Comparison of ENCODE assay signal across 31 mouse cellular contexts in the genomic region with DNA sequence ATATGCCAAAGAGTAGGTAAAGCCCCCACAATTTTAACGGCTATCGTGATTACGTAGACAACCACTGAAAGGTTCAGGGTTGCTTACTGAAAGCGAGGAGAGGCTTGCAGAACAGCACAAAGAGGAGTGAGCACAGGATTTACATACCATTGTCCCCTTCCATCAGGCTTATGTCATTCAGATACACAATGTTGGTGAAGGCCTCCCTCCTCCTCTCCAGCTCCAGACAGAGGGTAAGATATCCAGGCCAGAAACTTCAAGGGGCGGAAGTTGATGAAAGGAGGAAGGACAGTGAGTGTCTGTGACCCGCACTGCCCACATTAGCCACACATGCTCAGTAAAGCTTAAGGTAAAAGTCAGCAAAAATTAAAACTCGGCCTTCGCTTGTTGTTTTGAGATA. TPM values are rescaled to one million over a fixed set of nuclear protein-coding genes. Genes with fewer than 3 reads are reported as not detected.
DNase-seq lines count a peak whose midpoint lies in the region; ATAC-seq and TF ChIP-seq lines count a peak whose summit lies in the region.
"Had no signal": no experiment of that assay in that cellular context is flagged by ENCODE, and none has a peak within 500 bp of the region (broad histone marks: within the 10 kb centered on the region; RNA-seq: fewer than 3 reads in every experiment).

No protein-coding gene starts in this region.

- no peaks in the 10 kb centered on the region for H3K27me3 ChIP-seq in midbrain, embryonic 14.5 days (ENCODE audit: control insufficient read depth, insufficient read depth, low read length)
- no peaks in the 10 kb centered on the region for H3K27me3 ChIP-seq in midbrain, embryonic 10.5 days (ENCODE audit: low read depth, poor library complexity, severe bottlenecking)
- H3K27me3 ChIP-seq in ES-Bruce4 (ENCODE audit: control insufficient read depth, insufficient read depth, low read length, poor library complexity, severe bottlenecking), result no peaks in the 10 kb centered on the region
- H3K27me3 ChIP-seq: CH12.LX, Patski had no signal

- H3K36me3 ChIP-seq in midbrain, embryonic 14.5 days (ENCODE audit: control insufficient read depth, insufficient read depth, low read length), result peaks cover 96% of the 10 kb centered on the region
- peaks cover 94% of the 10 kb centered on the region for H3K36me3 ChIP-seq in midbrain, embryonic 10.5 days
- H3K36me3 ChIP-seq in ES-Bruce4 (ENCODE audit: control insufficient read depth, insufficient read depth, low read length, poor library complexity, severe bottlenecking), result 0 out of 2 replicates have a peak, but pooled peaks cover 2% of the 10 kb centered on the region

- DNase-seq in midbrain, embryonic 14.5 days, result peak; percentile 1
- DNase-seq in midbrain, embryonic 10.5 days (ENCODE audit: low spot score), result no peak
- DNase-seq in ES-CJ7 (ENCODE audit: low read depth, low spot score) (peak; percentile 81), R1 (ENCODE audit: low read depth, low spot score) (peak; percentile 75)
- no peak for DNase-seq in yolk sac, embryonic 10.5 days (ENCODE audit: low spot score)
- DNase-seq in thymus, postnatal 14 days, result no peak
- DNase-seq: adrenal gland, adult 2 months; adrenal gland, adult 8-10 months; adrenal gland, postnatal 10 days; adrenal gland, postnatal 14 days; adrenal gland, postnatal 25 days; adrenal gland, postnatal 36 days; B cell, adult 2 months; cerebellum, adult 11 months; cerebellum, adult 11-12 months; cerebellum, adult 18-20 months; cerebellum, adult 2 months; cerebellum, adult 8-10 months had no signal

- no peak for ATAC-seq in midbrain, embryonic 14.5 days (ENCODE audit: low FRiP score, low TSS enrichment)
- ATAC-seq in erythroblast, adult 5-6 weeks (replicated peaks; ENCODE audit: low FRiP score, poor library complexity, severe bottlenecking), result no peak
- ATAC-seq: activated CD4-positive, CD25-positive, alpha-beta regulatory T cell, adult 4 months; CD4-positive, CD25-positive, alpha-beta regulatory T cell, adult 4 months; Patski had no signal

- H3K4me2 ChIP-seq in midbrain, embryonic 14.5 days (ENCODE audit: low read length), result no peak overlapping the region

- WGBS in midbrain, embryonic 14.5 days, result 53% methylated on average over 8 of the region's 8 CpGs
- WGBS in midbrain, embryonic 10.5 days, result 80% methylated on average over 8 of the region's 8 CpGs

- TF ChIP-seq POLR2A in ES-Bruce4 (IDR thresholded peaks at IDR 0.05; ENCODE audit: insufficient read depth, low read length), result no peak

- TF ChIP-seq EP300 in ES-Bruce4 (IDR thresholded peaks at IDR 0.05; ENCODE audit: insufficient read depth, low read depth, low read length), result peak; percentile 57; the same call in 1 of the 2 replicates

- H3K4me3 ChIP-seq in midbrain, embryonic 14.5 days (replicated peaks; ENCODE audit: low read depth, low read length), result no peak overlapping the region
- H3K4me3 ChIP-seq in midbrain, embryonic 10.5 days, result no peak overlapping the region
- no peak overlapping the region for H3K4me3 ChIP-seq in ES-Bruce4 (ENCODE audit: low read depth, low read length)

- H3K27ac ChIP-seq in midbrain, embryonic 14.5 days (replicated peaks; ENCODE audit: low read depth, low read length), result no peak overlapping the region
- no peak overlapping the region for H3K27ac ChIP-seq in midbrain, embryonic 10.5 days (replicated peaks)
- H3K27ac ChIP-seq in ES-Bruce4 (ENCODE audit: insufficient read depth, low read length), result peak overlapping the region; percentile 82

- no peaks in the 10 kb centered on the region for H3K4me1 ChIP-seq in midbrain, embryonic 14.5 days (ENCODE audit: control insufficient read depth, insufficient read depth, low read length)
- peaks cover 5% of the 10 kb centered on the region; the same call in 1 of the 2 replicates for H3K4me1 ChIP-seq in midbrain, embryonic 10.5 days
- H3K4me1 ChIP-seq in ES-Bruce4 (ENCODE audit: control insufficient read depth, insufficient read depth, low read length), result peaks cover 17% of the 10 kb centered on the region

- no peak overlapping the region for H3K9ac ChIP-seq in midbrain, embryonic 14.5 days (replicated peaks; ENCODE audit: low read length)
- peak overlapping the region; percentile 41; the same call in 1 of the 2 replicates for H3K9ac ChIP-seq in ES-Bruce4 (ENCODE audit: low read depth, poor library complexity, severe bottlenecking)

- TF ChIP-seq CTCF in ES-Bruce4 (IDR thresholded peaks at IDR 0.05; ENCODE audit: low read depth, low read length), result no peak

- no peaks in the 10 kb centered on the region for H3K9me3 ChIP-seq in midbrain, embryonic 14.5 days (ENCODE audit: control insufficient read depth, low read length)
- no peaks in the 10 kb centered on the region for H3K9me3 ChIP-seq in midbrain, embryonic 10.5 days (replicated peaks)
- H3K9me3 ChIP-seq in ES-Bruce4 (replicated peaks; ENCODE audit: control insufficient read depth, insufficient read depth, low read length, poor library complexity, severe bottlenecking), result no peaks in the 10 kb centered on the region
- H3K9me3 ChIP-seq: G1E had no signal

RNA-seq across cellular contexts. Expression of a gene that starts 13.1 kb away (rescaled TPM):
- not detected in 2 replicates for polyA plus RNA-seq in midbrain, embryonic 14.5 days (2014; fragmentation: Nextera tagmentation; extraction: Ambion mirVana)
- polyA plus RNA-seq in midbrain, embryonic 10.5 days (2016; fragmentation: Nextera tagmentation; extraction: Ambion mirVana), result 0.19 TPM in 1 of 2 replicates, not detected in the other
- polyA plus RNA-seq in ES-Bruce4 (2011; ENCODE audit: insufficient read depth, insufficient read length, low read depth, missing spikeins), result not detected in 2 replicates
- total RNA-seq in erythroblast, adult 5-6 weeks (2015; ENCODE audit: low replicate concordance), result not detected in 2 replicates
- total RNA-seq in erythroblast, adult 5-6 weeks (2017; ENCODE audit: low replicate concordance), result not detected in 2 replicates
- total RNA-seq: adrenal gland, adult 18-20 months; adrenal gland, adult 2 months; adrenal gland, adult 8-10 months; adrenal gland, postnatal 10 days; adrenal gland, postnatal 25 days; adrenal gland, postnatal 4 days; CH12.LX; ES-E14; G1E; MEL had no signal
- polyA plus RNA-seq: adrenal gland, adult 2 months; brain, embryonic 14.5 days; CD4-positive, CD25-positive, alpha-beta regulatory T cell, adult 4 months; cerebellum, adult 2 months; G1E had no signal

RNA-seq across cellular contexts. Expression of a gene that starts 21.9 kb away (rescaled TPM):
- polyA plus RNA-seq in midbrain, embryonic 14.5 days (2014; fragmentation: Nextera tagmentation; extraction: Ambion mirVana), result not detected in 2 replicates
- polyA plus RNA-seq in midbrain, embryonic 10.5 days (2016; fragmentation: Nextera tagmentation; extraction: Ambion mirVana), result 0.21 TPM in 1 of 2 replicates, not detected in the other
- not detected in 2 replicates for polyA plus RNA-seq in ES-Bruce4 (2011; ENCODE audit: insufficient read depth, insufficient read length, low read depth, missing spikeins)
- total RNA-seq in erythroblast, adult 5-6 weeks (2015; ENCODE audit: low replicate concordance), result not detected in 2 replicates
- not detected in 2 replicates for total RNA-seq in erythroblast, adult 5-6 weeks (2017; ENCODE audit: low replicate concordance)
- total RNA-seq: adrenal gland, adult 18-20 months; adrenal gland, adult 2 months; adrenal gland, adult 8-10 months; adrenal gland, postnatal 25 days; adrenal gland, postnatal 4 days; CH12.LX; ES-E14; G1E; MEL had no signal
- polyA plus RNA-seq: adrenal gland, adult 2 months; C2C12; CD4-positive, CD25-positive, alpha-beta regulatory T cell, adult 4 months; G1E; Patski had no signal

RNA-seq across cellular contexts. Expression of a gene that starts 31.2 kb away (rescaled TPM):
- polyA plus RNA-seq in midbrain, embryonic 14.5 days (2014; fragmentation: Nextera tagmentation; extraction: Ambion mirVana), result 11.3 and 13.8 TPM in 2 replicates
- polyA plus RNA-seq in midbrain, embryonic 10.5 days (2016; fragmentation: Nextera tagmentation; extraction: Ambion mirVana), result 16.3 and 22.3 TPM in 2 replicates
- polyA plus RNA-seq in ES-Bruce4 (2011; ENCODE audit: insufficient read depth, insufficient read length, low read depth, missing spikeins), result 14.8 and 20.3 TPM in 2 replicates
- total RNA-seq in erythroblast, adult 5-6 weeks (2015; ENCODE audit: low replicate concordance), result 13.0 and 16.5 TPM in 2 replicates
- total RNA-seq in erythroblast, adult 5-6 weeks (2017; ENCODE audit: low replicate concordance), result 4.7 and 10.7 TPM in 2 replicates

RNA-seq across cellular contexts. Expression of a gene that starts 31.2 kb away (rescaled TPM):
- 38.1 and 47.2 TPM in 2 replicates for polyA plus RNA-seq in midbrain, embryonic 14.5 days (2014; fragmentation: Nextera tagmentation; extraction: Ambion mirVana)
- 50.0 and 53.5 TPM in 2 replicates for polyA plus RNA-seq in midbrain, embryonic 10.5 days (2016; fragmentation: Nextera tagmentation; extraction: Ambion mirVana)
- 68.4 and 81.9 TPM in 2 replicates for polyA plus RNA-seq in ES-Bruce4 (2011; ENCODE audit: insufficient read depth, insufficient read length, low read depth, missing spikeins)
- 11.3 and 21.3 TPM in 2 replicates for total RNA-seq in erythroblast, adult 5-6 weeks (2015; ENCODE audit: low replicate concordance)
- total RNA-seq in erythroblast, adult 5-6 weeks (2017; ENCODE audit: low replicate concordance), result 15.8 and 19.5 TPM in 2 replicates

RNA-seq across cellular contexts. Expression of a gene that starts 32.3 kb away (rescaled TPM):
- polyA plus RNA-seq in midbrain, embryonic 14.5 days (2014; fragmentation: Nextera tagmentation; extraction: Ambion mirVana), result not detected in 2 replicates
- not detected in 2 replicates for polyA plus RNA-seq in midbrain, embryonic 10.5 days (2016; fragmentation: Nextera tagmentation; extraction: Ambion mirVana)
- not detected in 2 replicates for polyA plus RNA-seq in ES-Bruce4 (2011; ENCODE audit: insufficient read depth, insufficient read length, low read depth, missing spikeins)
- total RNA-seq in erythroblast, adult 5-6 weeks (2015; ENCODE audit: low replicate concordance), result not detected in 2 replicates
- not detected in 2 replicates for total RNA-seq in erythroblast, adult 5-6 weeks (2017; ENCODE audit: low replicate concordance)
- total RNA-seq: adrenal gland, adult 18-20 months; adrenal gland, adult 8-10 months; adrenal gland, postnatal 25 days; CH12.LX; ES-E14; G1E; MEL had no signal
- polyA plus RNA-seq: activated CD4-positive, CD25-positive, alpha-beta regulatory T cell, adult 4 months; adrenal gland, adult 2 months; brain, embryonic 14.5 days; C2C12; CD4-positive, CD25-positive, alpha-beta regulatory T cell, adult 4 months; cerebellum, adult 2 months; G1E; Patski had no signal

Comparison
In these comparisons a context has a peak if more than half of its experiments do, and no peak if none do; other contexts are left out.
1. DNase-seq: peak in midbrain, embryonic 14.5 days (single experiment), ES-CJ7 (single experiment) and R1 (single experiment); none in midbrain, embryonic 10.5 days (single experiment), yolk sac, embryonic 10.5 days (single experiment) and thymus, postnatal 14 days (single experiment).